Mouse (Mus musculus) limb, embryonic 11.5 days (tissue): ENCODE results near the gene Irx2. TPM values are rescaled to one million over a fixed set of nuclear protein-coding genes. Genes with fewer than 3 reads are reported as not detected.
A peak's percentile ranks its signal among the peaks of the same experiment; 100 is the strongest.

ENCODE experiments used
- ATAC-seq: fragments of 200-750 bp; cut with Nextera tagmentation; 2 replicates; pipeline ENCODE4 v1.8.0; 2017; ENCODE audit warnings: low read depth; ENCODE audit not compliant: insufficient number of reproducible peaks, low FRiP score, low TSS enrichment
- DNase-seq: peaks from one replicate; pipeline ENCODE4 v3.0.0-alpha.2; 2015; ENCODE audit warnings: low spot score
- H3K27ac ChIP-seq: fragments of 300-500 bp; sonication (generic); replicated peaks from 2 replicates; pipeline ENCODE4 v1.5.1; 2014; ENCODE audit warnings: low read depth, mild to moderate bottlenecking, low read length
- H3K27me3 ChIP-seq: fragments of 300-500 bp; sonication (generic); 2 replicates; pipeline ENCODE4 v1.6.1; 2014; ENCODE audit warnings: mild to moderate bottlenecking, low read length, mixed read lengths; ENCODE audit not compliant: control insufficient read depth, insufficient read depth
- H3K36me3 ChIP-seq: fragments of 300-500 bp; sonication (generic); 2 replicates; pipeline ENCODE4 v1.6.1; 2014; ENCODE audit warnings: mild to moderate bottlenecking, low read length, moderate library complexity, mixed read lengths; ENCODE audit not compliant: control insufficient read depth, insufficient read depth
- H3K4me1 ChIP-seq: fragments of 300-500 bp; sonication (generic); 2 replicates; pipeline ENCODE4 v1.6.1; 2014; ENCODE audit warnings: low read length, mixed read lengths; ENCODE audit not compliant: control insufficient read depth, insufficient read depth
- H3K4me2 ChIP-seq: fragments of 300-500 bp; sonication (generic); 2 replicates; pipeline ENCODE4 v1.6.1; 2014; ENCODE audit warnings: low read depth, mild to moderate bottlenecking, moderate library complexity; ENCODE audit not compliant: severe bottlenecking
- H3K4me3 ChIP-seq: fragments of 300-500 bp; sonication (generic); 2 replicates; pipeline ENCODE4 v1.5.1; 2014; ENCODE audit warnings: low read depth, low read length
- H3K9ac ChIP-seq: fragments of 300-500 bp; sonication (generic); 2 replicates; pipeline ENCODE4 v1.6.1; 2014; ENCODE audit warnings: mild to moderate bottlenecking, low read length
- H3K9me3 ChIP-seq: fragments of 300-500 bp; sonication (generic); 2 replicates; pipeline ENCODE4 v1.6.1; 2016; ENCODE audit warnings: low read length; ENCODE audit not compliant: control insufficient read depth
- WGBS: fragments of 180-500 bp; shearing (Covaris S2); extraction: QIAGEN DNeasy Blood & Tissue Kit; methylation state at CpG from one replicate; pipeline ENCODE4 v1.1.7; 2014; 5-methylcytosine and 5-hydroxymethylcytosine counted together
- polyA plus RNA-seq: library from polyadenylated mRNA; unstranded; fragments of >200 nt; fragmentation: Nextera tagmentation; extraction: Ambion mirVana; gene quantifications from 2 replicates; pipeline ENCODE4 v1.2.1, GENCODE M21; 2014

Gene Irx2
- polyA plus RNA-seq, 1 experiment from 2014 or later: 1.5 TPM

- DNase-seq (peak; percentile 70), ATAC-seq (no peak)
- 0% methylated on average over 53 of the region's 62 CpGs for WGBS
- Histone ChIP-seq H3K36me3 (no peaks in the 10 kb centered on the region), H3K9me3 (no peaks in the 10 kb centered on the region), H3K4me2 (peak overlapping the region; percentile 34), H3K9ac (no peak overlapping the region), H3K27me3 (peaks cover 88% of the 10 kb centered on the region), H3K4me1 (peaks cover 13% of the 10 kb centered on the region; the same call in 1 of the 2 replicates), H3K4me3 (peak overlapping the region; percentile 17; the same call in 1 of the 2 replicates), H3K27ac (no peak overlapping the region)
Measured at GRCm38 (mm10) chr13:72631373-72632021, 2.9 kb downstream of the Irx2 start.

- WGBS: 6% methylated on average over 6 of the region's 6 CpGs
Measured at GRCm38 (mm10) chr13:72632361-72632760, 3.7 kb downstream of the Irx2 start.

GRCm38 (mm10) chr13:72633097-72633496, 4.5 kb downstream of the Irx2 start:
- Histone ChIP-seq H3K36me3 (no peaks in the 10 kb centered on the region), H3K27me3 (peaks cover 86% of the 10 kb centered on the region), H3K4me2 (no peak overlapping the region), H3K9me3 (no peaks in the 10 kb centered on the region), H3K4me1 (peaks cover 14% of the 10 kb centered on the region), H3K27ac (no peak overlapping the region), H3K4me3 (no peak overlapping the region), H3K9ac (no peak overlapping the region)
- no peak for ATAC-seq
- WGBS: 28% methylated on average over 2 of the region's 2 CpGs
- DNase-seq: no peak

More at GRCm38 (mm10) chr13:72632361-72632760, 3.7 kb downstream of the Irx2 start:
- Histone ChIP-seq H3K27me3 (peaks cover 86% of the 10 kb centered on the region), H3K36me3 (no peaks in the 10 kb centered on the region), H3K9me3 (no peaks in the 10 kb centered on the region), H3K4me1 (peaks cover 14% of the 10 kb centered on the region; the same call in 1 of the 2 replicates), H3K4me3 (no peak overlapping the region), H3K4me2 (no peak overlapping the region), H3K9ac (no peak overlapping the region), H3K27ac (no peak overlapping the region)
- no peak for DNase-seq
- no peak for ATAC-seq

- Histone ChIP-seq H3K4me3 (no peak overlapping the region), H3K27ac (no peak overlapping the region), H3K4me1 (peaks cover 18% of the 10 kb centered on the region), H3K4me2 (no peak overlapping the region), H3K9ac (no peak overlapping the region), H3K27me3 (peaks cover 90% of the 10 kb centered on the region), H3K9me3 (no peaks in the 10 kb centered on the region), H3K36me3 (no peaks in the 10 kb centered on the region)
- no peak for ATAC-seq
- WGBS: 6% methylated on average over 7 of the region's 7 CpGs
- peak; percentile 26 for DNase-seq
Measured at GRCm38 (mm10) chr13:72634752-72635315, 6.2 kb downstream of the Irx2 start.

- Histone ChIP-seq H3K4me3 (no peak overlapping the region), H3K36me3 (no peaks in the 10 kb centered on the region), H3K27me3 (peaks cover 91% of the 10 kb centered on the region), H3K9ac (no peak overlapping the region), H3K27ac (no peak overlapping the region), H3K4me1 (peaks cover 16% of the 10 kb centered on the region), H3K4me2 (no peak overlapping the region), H3K9me3 (no peaks in the 10 kb centered on the region)
- DNase-seq (peak; percentile 60), ATAC-seq (no peak)
- WGBS: under 1% methylated on average over 20 of the region's 20 CpGs
Measured at GRCm38 (mm10) chr13:72636331-72636851, 7.8 kb downstream of the Irx2 start.

GRCm38 (mm10) chr13:72637536-72637935, 8.9 kb downstream of the Irx2 start:
- ATAC-seq (no peak), DNase-seq (no peak)
- no peak overlapping the region for H3K9ac ChIP-seq
- no peak overlapping the region for H3K27ac ChIP-seq
- no peaks in the 10 kb centered on the region for H3K36me3 ChIP-seq
- H3K4me3 ChIP-seq: no peak overlapping the region
- peaks cover 87% of the 10 kb centered on the region for H3K27me3 ChIP-seq
- no peaks in the 10 kb centered on the region for H3K9me3 ChIP-seq
- H3K4me1 ChIP-seq: peaks cover 13% of the 10 kb centered on the region
- no peak overlapping the region for H3K4me2 ChIP-seq
- 2% methylated on average over 3 of the region's 3 CpGs for WGBS

- no peak overlapping the region; the same call in 1 of the 2 replicates for H3K9ac ChIP-seq
- peaks cover 13% of the 10 kb centered on the region for H3K4me1 ChIP-seq
- ATAC-seq: peak; percentile 24; the same call in 1 of the 2 replicates
- peaks cover 79% of the 10 kb centered on the region for H3K27me3 ChIP-seq
- H3K36me3 ChIP-seq: no peaks in the 10 kb centered on the region
- H3K4me2 ChIP-seq: peak overlapping the region; percentile 57
- DNase-seq: peak; percentile 75
- 1% methylated on average over 26 of the region's 26 CpGs for WGBS
- no peaks in the 10 kb centered on the region for H3K9me3 ChIP-seq
- H3K27ac ChIP-seq: no peak overlapping the region
- peak overlapping the region; percentile 33; the same call in 1 of the 2 replicates for H3K4me3 ChIP-seq
Measured at GRCm38 (mm10) chr13:72638401-72639130, 9.9 kb downstream of the Irx2 start.

GRCm38 (mm10) chr13:72639441-72640130, 11.0 kb downstream of the Irx2 start:
- Histone ChIP-seq H3K27ac (no peak overlapping the region), H3K27me3 (peaks cover 70% of the 10 kb centered on the region), H3K9me3 (no peaks in the 10 kb centered on the region)

More at GRCm38 (mm10) chr13:72639441-72640130, 11.0 kb downstream of the Irx2 start:
- peak; percentile 65 for DNase-seq
- no peaks in the 10 kb centered on the region for H3K36me3 ChIP-seq
- WGBS: 1% methylated on average over 32 of the region's 32 CpGs
- peak; percentile 38; the same call in 1 of the 2 replicates for ATAC-seq
- H3K4me3 ChIP-seq: peak overlapping the region; percentile 33
- peaks cover 13% of the 10 kb centered on the region for H3K4me1 ChIP-seq
- no peak overlapping the region for H3K9ac ChIP-seq
- peak overlapping the region; percentile 57 for H3K4me2 ChIP-seq
